Mouse (Mus musculus): ENCODE measurements around the gene Cacfd1.

- TF ChIP-seq CTCF (conservative IDR thresholded peaks at IDR 0.05; ENCODE audit: low read length) = peak; percentile 95
- TF ChIP-seq POU5F1 (IDR thresholded peaks at IDR 0.05; ENCODE audit: borderline replicate concordance, low read length) = no peak
- no peak for TF ChIP-seq NANOG (IDR thresholded peaks at IDR 0.05; ENCODE audit: borderline replicate concordance, low read length)
Observed at GRCm38 (mm10) chr2:27017802-27018201, 8.1 kb downstream of the Cacfd1 start.

Data from E14TG2a.4 (cell line).